Mouse (Mus musculus): ENCODE measurements at regions not wholly inside any gene's neighbourhood (a gene's known extent, or its start where the extent isn't known, plus 50 kb on each side); places are given as distances from the start of the nearest gene placed in this dataset.

- no peak for DNase-seq (ENCODE audit: low read depth, low spot score)
These were observed 73.5 kb downstream of the Tmem114 start for GRCm38 (mm10) chr16:8351424-8351823.

- DNase-seq (ENCODE audit: low read depth, low spot score), result no peak
These were observed 75.8 kb downstream of the Tmem114 start for GRCm38 (mm10) chr16:8349148-8349547.

GRCm38 (mm10) chr16:8348645-8349044 lies 76.3 kb downstream of the Tmem114 start:
- DNase-seq (ENCODE audit: low read depth, low spot score), result no peak

- DNase-seq (ENCODE audit: low read depth, low spot score), result no peak
These were observed 79.7 kb downstream of the Tmem114 start for GRCm38 (mm10) chr16:8345216-8345615.

- peak; percentile 14 for DNase-seq (ENCODE audit: low read depth, low spot score)
These were observed 91.7 kb downstream of the Tmem114 start for GRCm38 (mm10) chr16:8333081-8333710.

GRCm38 (mm10) chr16:8311996-8312395 lies 112.9 kb downstream of the Tmem114 start:
- DNase-seq (ENCODE audit: low read depth, low spot score), result no peak

GRCm38 (mm10) chr16:8306389-8306788 lies 118.5 kb downstream of the Tmem114 start:
- no peak for DNase-seq (ENCODE audit: low read depth, low spot score)
